Mouse (Mus musculus) induced T-regulatory cell, adult 2 months (primary cell): ENCODE data around the gene Epha6.
"Not testable (repeated sequence)": the region's sequence is repeated elsewhere in the genome, so short reads cannot be mapped to it uniquely, and the experiment has no call there.

Source experiments
- DNase-seq: peaks from one replicate; pipeline ENCODE4 v3.0.0-alpha.2; 2012; ENCODE audit warnings: low read depth

Epha6 gene

GRCm38 (mm10) chr16:59923696-59924095 is 681.6 kb downstream of the Epha6 start:
- DNase-seq: no peak

GRCm38 (mm10) chr16:59880073-59880472 is 725.3 kb downstream of the Epha6 start:
- DNase-seq: no peak

GRCm38 (mm10) chr16:59871792-59872191 is 733.5 kb downstream of the Epha6 start:
- DNase-seq: no peak

- DNase-seq: no peak
Measured at GRCm38 (mm10) chr16:59854160-59854717, 751.1 kb downstream of the Epha6 start.

- no peak for DNase-seq
Measured at GRCm38 (mm10) chr16:59852689-59853088, 752.6 kb downstream of the Epha6 start.

- DNase-seq: no peak
Measured at GRCm38 (mm10) chr16:59846574-59846973, 758.8 kb downstream of the Epha6 start.

- no peak for DNase-seq
Measured at GRCm38 (mm10) chr16:59836778-59837177, 768.6 kb downstream of the Epha6 start.

- no peak for DNase-seq
Measured at GRCm38 (mm10) chr16:59836304-59836703, 769.0 kb downstream of the Epha6 start.

GRCm38 (mm10) chr16:59832468-59832867 is 772.9 kb downstream of the Epha6 start:
- DNase-seq: no peak

- no peak for DNase-seq
Measured at GRCm38 (mm10) chr16:59829655-59830054, 775.7 kb downstream of the Epha6 start.

GRCm38 (mm10) chr16:59799790-59800189 is 805.5 kb downstream of the Epha6 start:
- not testable (repeated sequence) for DNase-seq

- DNase-seq: no peak
Measured at GRCm38 (mm10) chr16:59772297-59772696, 833.0 kb downstream of the Epha6 start.

GRCm38 (mm10) chr16:59770421-59770820 is 834.9 kb downstream of the Epha6 start:
- DNase-seq: no peak

- no peak for DNase-seq
Measured at GRCm38 (mm10) chr16:59769936-59770335, 835.4 kb downstream of the Epha6 start.

- DNase-seq: no peak
Measured at GRCm38 (mm10) chr16:59760875-59761274, 844.5 kb downstream of the Epha6 start.

- no peak for DNase-seq
Measured at GRCm38 (mm10) chr16:59750905-59751304, 854.4 kb downstream of the Epha6 start.

- no peak for DNase-seq
Measured at GRCm38 (mm10) chr16:59743669-59744068, 861.7 kb downstream of the Epha6 start.

- DNase-seq: no peak
Measured at GRCm38 (mm10) chr16:59715524-59715923, 889.8 kb downstream of the Epha6 start.

- no peak for DNase-seq
Measured at GRCm38 (mm10) chr16:59693230-59693629, 912.1 kb downstream of the Epha6 start.

GRCm38 (mm10) chr16:59689120-59689519 is 916.2 kb downstream of the Epha6 start:
- no peak for DNase-seq

GRCm38 (mm10) chr16:59685135-59685534 is 920.2 kb downstream of the Epha6 start:
- DNase-seq: no peak

GRCm38 (mm10) chr16:59683434-59683833 is 921.9 kb downstream of the Epha6 start:
- DNase-seq: peak; percentile 69

- no peak for DNase-seq
Measured at GRCm38 (mm10) chr16:59682216-59682891, 923.0 kb downstream of the Epha6 start.

GRCm38 (mm10) chr16:59666938-59667337 is 938.4 kb downstream of the Epha6 start:
- no peak for DNase-seq
